Mouse (Mus musculus): ENCODE results near the gene Glyctk.

- TF ChIP-seq CTCF (IDR thresholded peaks at IDR 0.05; ENCODE audit: borderline replicate concordance, insufficient read depth, low read depth, low read length) (no peak), POLR2A (IDR thresholded peaks at IDR 0.05; ENCODE audit: borderline replicate concordance, insufficient read depth, low read length) (no peak)
Observed at GRCm38 (mm10) chr9:106148541-106149398, 9.2 kb downstream of the Glyctk start.

Measured in cerebellum, adult 2 months (tissue).